Mouse (Mus musculus): ENCODE measurements at regions not wholly inside any gene's neighbourhood (a gene's known extent, or its start where the extent isn't known, plus 50 kb on each side); places are given as distances from the start of the nearest gene placed in this dataset.

GRCm38 (mm10) chr9:81726542-81726941 lies 92.9 kb upstream of the Htr1b start:
- Histone ChIP-seq H3K4me2 (no peak overlapping the region), H3K27me3 (ENCODE audit: control insufficient read depth, insufficient read depth, low read length) (no peaks in the 10 kb centered on the region), H3K4me3 (ENCODE audit: low read depth, low read length) (no peak overlapping the region), H3K4me1 (ENCODE audit: control insufficient read depth, insufficient read depth, low read length) (no peaks in the 10 kb centered on the region), H3K9me3 (ENCODE audit: control insufficient read depth, low read length) (no peaks in the 10 kb centered on the region), H3K36me3 (ENCODE audit: control insufficient read depth, insufficient read depth, low read length) (no peaks in the 10 kb centered on the region), H3K9ac (ENCODE audit: low read length) (no peak overlapping the region), H3K27ac (ENCODE audit: low read depth, low read length) (no peak overlapping the region)
- ATAC-seq (ENCODE audit: low FRiP score), result no peak
- no peak for DNase-seq (ENCODE audit: low spot score, missing footprints)

DNA sequence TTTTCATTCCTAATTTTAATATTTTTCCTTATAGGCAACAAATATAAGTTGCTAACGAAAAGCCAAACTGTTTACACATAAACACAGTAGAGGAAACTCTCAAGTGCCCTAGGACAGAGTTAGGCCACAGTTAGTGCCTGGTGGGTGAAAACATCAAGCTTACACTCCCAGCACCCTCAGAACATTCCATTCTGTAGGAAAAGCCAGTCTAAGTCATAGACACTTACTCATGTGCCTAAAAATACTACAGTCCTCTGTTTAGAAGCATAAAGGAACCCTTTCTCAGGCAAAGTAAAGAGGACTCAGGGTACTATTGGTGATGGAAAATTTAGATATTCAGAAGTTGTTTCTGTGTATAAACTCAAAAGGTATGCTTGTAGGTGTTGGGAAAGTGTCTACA lies 86.5 kb upstream of the Htr1b start:
- H3K27ac ChIP-seq (ENCODE audit: low read depth, low read length), result no peak overlapping the region
- H3K4me3 ChIP-seq (ENCODE audit: low read depth, low read length), result no peak overlapping the region
- no peak for DNase-seq (ENCODE audit: low spot score, missing footprints)
- H3K36me3 ChIP-seq (ENCODE audit: control insufficient read depth, insufficient read depth, low read length), result no peaks in the 10 kb centered on the region
- 78% methylated on average over 1 of the region's 1 CpGs for WGBS
- H3K9ac ChIP-seq (ENCODE audit: low read length), result no peak overlapping the region
- no peaks in the 10 kb centered on the region for H3K4me1 ChIP-seq (ENCODE audit: control insufficient read depth, insufficient read depth, low read length)
- no peaks in the 10 kb centered on the region for H3K9me3 ChIP-seq (ENCODE audit: control insufficient read depth, low read length)
- no peak overlapping the region for H3K4me2 ChIP-seq
- ATAC-seq (ENCODE audit: low FRiP score), result no peak
- H3K27me3 ChIP-seq (ENCODE audit: control insufficient read depth, insufficient read depth, low read length), result no peaks in the 10 kb centered on the region

DNA sequence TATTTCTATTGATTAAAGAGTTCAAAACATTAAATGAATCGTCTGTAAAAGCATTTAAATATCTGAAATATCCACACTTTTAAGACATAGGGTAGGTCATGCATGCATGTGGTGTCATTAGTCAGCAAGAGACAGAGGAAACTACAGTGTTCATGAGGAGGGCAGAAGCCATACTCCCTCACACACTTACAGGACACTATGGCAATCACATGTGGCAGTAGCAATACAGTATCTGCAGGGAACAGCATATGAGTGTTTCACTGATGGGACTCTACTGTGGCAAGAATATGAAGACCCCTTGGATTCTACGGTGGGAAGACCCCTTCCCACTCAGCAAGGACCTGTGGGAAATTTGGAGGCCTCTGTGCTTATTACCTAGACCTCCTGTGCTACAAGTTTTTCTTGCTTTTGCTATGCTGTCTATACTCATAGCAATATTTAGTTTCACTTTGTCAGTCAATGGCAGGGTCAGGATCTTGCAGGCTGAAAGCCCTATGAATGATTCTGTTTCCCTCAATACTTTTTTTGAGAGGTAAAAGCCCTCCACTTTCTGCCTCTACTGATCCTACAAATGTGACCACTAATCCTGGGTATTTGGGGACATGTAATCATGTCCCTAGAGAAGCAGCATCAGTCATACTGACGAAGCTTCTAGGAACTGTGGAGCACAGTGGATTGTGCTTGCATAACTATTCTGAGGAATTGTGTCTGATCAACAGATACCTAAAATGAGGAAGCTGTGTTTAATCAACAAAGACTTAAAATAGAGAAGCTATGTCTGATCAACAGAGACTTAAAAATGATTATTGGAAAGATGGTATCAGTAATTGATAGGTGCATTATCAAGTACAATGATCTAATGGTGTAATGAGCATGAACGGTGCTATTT lies 83.6 kb upstream of the Htr1b start:
- Histone ChIP-seq H3K4me3 (ENCODE audit: low read depth, low read length) (no peak overlapping the region), H3K4me1 (ENCODE audit: control insufficient read depth, insufficient read depth, low read length) (no peaks in the 10 kb centered on the region), H3K36me3 (ENCODE audit: control insufficient read depth, insufficient read depth, low read length) (no peaks in the 10 kb centered on the region), H3K9me3 (ENCODE audit: control insufficient read depth, low read length) (no peaks in the 10 kb centered on the region), H3K27ac (ENCODE audit: low read depth, low read length) (no peak overlapping the region), H3K9ac (ENCODE audit: low read length) (no peak overlapping the region), H3K4me2 (no peak overlapping the region), H3K27me3 (ENCODE audit: control insufficient read depth, insufficient read depth, low read length) (no peaks in the 10 kb centered on the region)
- 82% methylated on average over 4 of the region's 4 CpGs for WGBS
- DNase-seq (ENCODE audit: low spot score, missing footprints) (peak; percentile 8), ATAC-seq (ENCODE audit: low FRiP score) (no peak)

GRCm38 (mm10) chr9:81691351-81691750 lies 57.7 kb upstream of the Htr1b start:
- DNase-seq (ENCODE audit: low spot score, missing footprints), result no peak
- no peaks in the 10 kb centered on the region for H3K9me3 ChIP-seq (ENCODE audit: control insufficient read depth, low read length)
- no peak for ATAC-seq (ENCODE audit: low FRiP score)
- H3K4me2 ChIP-seq, result no peak overlapping the region
- H3K4me1 ChIP-seq (ENCODE audit: control insufficient read depth, insufficient read depth, low read length), result no peaks in the 10 kb centered on the region
- H3K27me3 ChIP-seq (ENCODE audit: control insufficient read depth, insufficient read depth, low read length), result no peaks in the 10 kb centered on the region
- no peak overlapping the region for H3K4me3 ChIP-seq (ENCODE audit: low read depth, low read length)
- no peaks in the 10 kb centered on the region for H3K36me3 ChIP-seq (ENCODE audit: control insufficient read depth, insufficient read depth, low read length)
- no peak overlapping the region for H3K27ac ChIP-seq (ENCODE audit: low read depth, low read length)
- no peak overlapping the region for H3K9ac ChIP-seq (ENCODE audit: low read length)

DNA sequence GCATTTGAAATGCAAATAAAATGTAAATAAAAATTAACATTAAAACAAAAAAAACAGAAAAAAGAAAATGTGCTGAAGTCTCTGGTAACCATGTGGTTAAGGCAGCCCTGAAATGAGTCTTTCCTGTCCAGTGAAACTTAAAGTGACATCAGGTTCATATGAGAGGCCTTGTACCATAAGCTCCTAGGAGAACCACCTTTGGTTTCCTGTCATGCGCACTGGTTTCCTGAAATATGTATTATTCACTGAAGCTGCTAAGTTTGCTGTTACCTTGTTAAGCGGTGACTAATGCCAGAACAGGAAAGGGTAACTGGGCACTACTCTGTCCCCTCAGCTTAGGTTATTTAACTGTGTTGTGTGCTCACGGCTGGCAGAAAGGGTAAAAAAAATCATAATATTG lies 56.1 kb upstream of the Htr1b start:
- WGBS, result 91% methylated on average over 3 of the region's 3 CpGs
- H3K27ac ChIP-seq (ENCODE audit: low read depth, low read length), result no peak overlapping the region
- no peaks in the 10 kb centered on the region for H3K36me3 ChIP-seq (ENCODE audit: control insufficient read depth, insufficient read depth, low read length)
- no peaks in the 10 kb centered on the region for H3K4me1 ChIP-seq (ENCODE audit: control insufficient read depth, insufficient read depth, low read length)
- H3K4me3 ChIP-seq (ENCODE audit: low read depth, low read length), result no peak overlapping the region
- no peaks in the 10 kb centered on the region for H3K9me3 ChIP-seq (ENCODE audit: control insufficient read depth, low read length)
- no peak overlapping the region for H3K4me2 ChIP-seq
- ATAC-seq (ENCODE audit: low FRiP score) (no peak), DNase-seq (ENCODE audit: low spot score, missing footprints) (no peak)
- no peak overlapping the region for H3K9ac ChIP-seq (ENCODE audit: low read length)
- H3K27me3 ChIP-seq (ENCODE audit: control insufficient read depth, insufficient read depth, low read length), result no peaks in the 10 kb centered on the region
